Mouse (Mus musculus): ENCODE data around the gene Vmn2r6. TPM values are rescaled to one million over a fixed set of nuclear protein-coding genes. Genes with fewer than 3 reads are reported as not detected.

The Vmn2r6 gene
- polyA plus RNA-seq (2014; fragmentation: Illumina TruSeq; extraction: RNeasy Lipid Tissue Mini Kit (QIAGEN cat#74804); ENCODE audit: insufficient read depth, low read depth, low replicate concordance), result not detected

GRCm38 (mm10) chr3:64565730-64566129 is at the start of gene Vmn2r6:
Gene Vmn2r6, minus strand, starts transcription at chr3:64565830.

GRCm38 (mm10) chr3:64509742-64510141 is 55.9 kb downstream of the Vmn2r6 start, which contains the start of gene Vmn2r5:
Gene Vmn2r5, minus strand, starts transcription at chr3:64509842.

Other genes with a start within 250 kb of the Vmn2r6 start
- gene Vmn2r4, start 150.5 kb downstream of the Vmn2r6 start, polyA plus RNA-seq (2014; fragmentation: Illumina TruSeq; extraction: RNeasy Lipid Tissue Mini Kit (QIAGEN cat#74804); ENCODE audit: insufficient read depth, low read depth, low replicate concordance), result not detected
- gene Vmn2r5, start 56.0 kb downstream of the Vmn2r6 start, polyA plus RNA-seq (2014; fragmentation: Illumina TruSeq; extraction: RNeasy Lipid Tissue Mini Kit (QIAGEN cat#74804); ENCODE audit: insufficient read depth, low read depth, low replicate concordance), result not detected

All from lung, adult 10 weeks (tissue).